Mouse (Mus musculus) hindbrain, embryonic 12.5 days (tissue): ENCODE data around the gene Atxn7l1. TPM values are rescaled to one million over a fixed set of nuclear protein-coding genes. Genes with fewer than 3 reads are reported as not detected.

Source experiments
- ATAC-seq: fragments of 200-750 bp; cut with Nextera tagmentation; 2 replicates; pipeline ENCODE4 v1.8.0; 2017; ENCODE audit warnings: moderate TSS enrichment; ENCODE audit not compliant: low FRiP score
- H3K27ac ChIP-seq: fragments of 300-500 bp; sonication (generic); 2 replicates; pipeline ENCODE4 v1.5.1; 2016; ENCODE audit warnings: mild to moderate bottlenecking
- H3K27me3 ChIP-seq: fragments of 300-500 bp; sonication (generic); 2 replicates; pipeline ENCODE4 v1.6.1; 2016; ENCODE audit warnings: mild to moderate bottlenecking
- H3K36me3 ChIP-seq: fragments of 300-500 bp; sonication (generic); 2 replicates; pipeline ENCODE4 v1.6.1; 2016; ENCODE audit warnings: mild to moderate bottlenecking
- H3K4me1 ChIP-seq: fragments of 300-500 bp; sonication (generic); 2 replicates; pipeline ENCODE4 v1.6.1; 2016
- H3K4me2 ChIP-seq: fragments of 300-500 bp; sonication (generic); replicated peaks from 2 replicates; pipeline ENCODE4 v1.6.1; 2016; ENCODE audit warnings: mild to moderate bottlenecking
- H3K4me3 ChIP-seq: fragments of 300-500 bp; sonication (generic); 2 replicates; pipeline ENCODE4 v1.5.1; 2016; ENCODE audit warnings: mild to moderate bottlenecking
- H3K9ac ChIP-seq: fragments of 300-500 bp; sonication (generic); 2 replicates; pipeline ENCODE4 v1.6.1; 2016; ENCODE audit warnings: mild to moderate bottlenecking, moderate library complexity
- H3K9me3 ChIP-seq: fragments of 300-500 bp; sonication (generic); replicated peaks from 2 replicates; pipeline ENCODE4 v1.6.1; 2016; ENCODE audit warnings: mild to moderate bottlenecking
- WGBS: fragments of 180-500 bp; shearing (Covaris S2); methylation state at CpG from one replicate; pipeline ENCODE4 v1.1.7; 2016; 5-methylcytosine and 5-hydroxymethylcytosine counted together
- polyA plus RNA-seq: library from polyadenylated mRNA; unstranded; fragments of >200 nt; fragmentation: Nextera tagmentation; extraction: Ambion mirVana; gene quantifications from 2 replicates; pipeline ENCODE4 v1.2.1, GENCODE M21; 2016

The Atxn7l1 gene
- polyA plus RNA-seq, 1 experiment from 2014 or later, result 18.4 TPM

- WGBS, result 73% methylated on average over 4 of the region's 4 CpGs
- peak; percentile 18; the same call in 1 of the 2 replicates for ATAC-seq
- no peak overlapping the region for H3K4me3 ChIP-seq
- peaks cover 60% of the 10 kb centered on the region for H3K4me1 ChIP-seq
- H3K27me3 ChIP-seq, result no peaks in the 10 kb centered on the region
- H3K36me3 ChIP-seq, result 0 out of 2 replicates have a peak, but pooled peaks cover 4% of the 10 kb centered on the region
- H3K9me3 ChIP-seq, result no peaks in the 10 kb centered on the region
- H3K4me2 ChIP-seq, result no peak overlapping the region
- peak overlapping the region; percentile 49; the same call in 1 of the 2 replicates for H3K27ac ChIP-seq
- no peak overlapping the region for H3K9ac ChIP-seq
These were observed 98.0 kb downstream of the Atxn7l1 start for GRCm38 (mm10) chr12:33245455-33245854.

- H3K4me3 ChIP-seq, result no peak overlapping the region
- no peaks in the 10 kb centered on the region for H3K27me3 ChIP-seq
- no peak overlapping the region for H3K27ac ChIP-seq
- peaks cover 63% of the 10 kb centered on the region for H3K4me1 ChIP-seq
- no peak overlapping the region for H3K4me2 ChIP-seq
- 53% methylated on average over 8 of the region's 8 CpGs for WGBS
- no peaks in the 10 kb centered on the region for H3K9me3 ChIP-seq
- ATAC-seq, result peak; percentile 24; the same call in 1 of the 2 replicates
- no peak overlapping the region for H3K9ac ChIP-seq
- 0 out of 2 replicates have a peak, but pooled peaks cover 4% of the 10 kb centered on the region for H3K36me3 ChIP-seq
These were observed 99.4 kb downstream of the Atxn7l1 start for GRCm38 (mm10) chr12:33246878-33247277.

GRCm38 (mm10) chr12:33250197-33250596 is 102.7 kb downstream of the Atxn7l1 start:
- no peak overlapping the region for H3K4me3 ChIP-seq
- no peaks in the 10 kb centered on the region for H3K9me3 ChIP-seq
- 0 out of 2 replicates have a peak, but pooled peaks cover 4% of the 10 kb centered on the region for H3K36me3 ChIP-seq
- ATAC-seq, result no peak
- H3K27me3 ChIP-seq, result no peaks in the 10 kb centered on the region
- no peak overlapping the region for H3K4me2 ChIP-seq
- WGBS, result 95% methylated on average over 6 of the region's 6 CpGs
- peaks cover 49% of the 10 kb centered on the region for H3K4me1 ChIP-seq
- H3K27ac ChIP-seq, result no peak overlapping the region
- H3K9ac ChIP-seq, result no peak overlapping the region

GRCm38 (mm10) chr12:33251399-33251798 is 103.9 kb downstream of the Atxn7l1 start:
- Histone ChIP-seq H3K27me3 (no peaks in the 10 kb centered on the region), H3K36me3 (0 out of 2 replicates have a peak, but pooled peaks cover 4% of the 10 kb centered on the region), H3K4me3 (no peak overlapping the region), H3K9me3 (no peaks in the 10 kb centered on the region), H3K27ac (no peak overlapping the region), H3K4me1 (peaks cover 37% of the 10 kb centered on the region), H3K4me2 (no peak overlapping the region), H3K9ac (no peak overlapping the region)
- 65% methylated on average over 8 of the region's 8 CpGs for WGBS
- no peak for ATAC-seq

DNA sequence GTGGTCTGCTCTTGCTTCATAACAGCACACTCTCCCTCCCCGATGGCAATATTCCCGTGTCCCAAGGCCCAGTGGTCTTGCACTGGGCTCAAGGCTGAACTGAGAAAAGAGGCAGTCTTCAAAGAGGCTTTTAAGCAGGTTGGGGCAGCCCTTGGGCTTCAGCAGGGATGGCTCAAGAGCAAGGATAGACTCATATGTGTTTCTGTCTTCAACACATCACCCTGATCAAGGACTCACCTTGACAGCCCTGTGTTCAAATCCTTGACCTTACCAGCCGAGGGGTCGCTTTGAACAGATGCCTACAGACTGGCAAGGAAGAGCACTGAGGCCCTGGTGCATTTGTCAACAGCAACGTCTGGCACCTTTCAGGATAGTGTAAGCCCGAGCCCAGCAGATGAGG is 105.1 kb downstream of the Atxn7l1 start:
- Histone ChIP-seq H3K9ac (no peak overlapping the region), H3K4me3 (no peak overlapping the region), H3K27me3 (no peaks in the 10 kb centered on the region), H3K4me2 (no peak overlapping the region), H3K36me3 (0 out of 2 replicates have a peak, but pooled peaks cover 4% of the 10 kb centered on the region), H3K4me1 (peaks cover 27% of the 10 kb centered on the region), H3K9me3 (no peaks in the 10 kb centered on the region), H3K27ac (no peak overlapping the region)
- WGBS, result 79% methylated on average over 6 of the region's 6 CpGs
- no peak for ATAC-seq

DNA sequence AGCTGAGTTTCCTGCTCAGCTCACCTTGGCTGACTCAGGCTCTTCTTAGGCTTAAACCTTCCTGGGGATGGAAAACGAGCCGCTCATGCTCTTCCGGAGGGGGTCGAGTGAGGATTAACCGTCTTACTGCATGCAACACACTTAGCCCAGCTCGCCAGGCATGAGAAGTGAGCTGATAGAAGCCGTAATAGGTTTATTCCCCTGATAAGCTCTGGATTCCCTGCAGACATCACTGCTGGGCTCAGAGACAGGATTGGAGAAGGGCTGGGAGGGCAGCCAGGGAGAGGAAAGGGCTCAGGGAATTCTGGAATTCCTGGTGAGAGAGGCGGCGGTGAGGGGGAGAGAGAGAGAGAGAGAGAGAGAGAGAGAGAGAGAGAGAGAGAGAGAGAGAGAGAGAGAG is 105.7 kb downstream of the Atxn7l1 start:
- WGBS, result 56% methylated on average over 9 of the region's 9 CpGs
- no peaks in the 10 kb centered on the region for H3K9me3 ChIP-seq

DNA sequence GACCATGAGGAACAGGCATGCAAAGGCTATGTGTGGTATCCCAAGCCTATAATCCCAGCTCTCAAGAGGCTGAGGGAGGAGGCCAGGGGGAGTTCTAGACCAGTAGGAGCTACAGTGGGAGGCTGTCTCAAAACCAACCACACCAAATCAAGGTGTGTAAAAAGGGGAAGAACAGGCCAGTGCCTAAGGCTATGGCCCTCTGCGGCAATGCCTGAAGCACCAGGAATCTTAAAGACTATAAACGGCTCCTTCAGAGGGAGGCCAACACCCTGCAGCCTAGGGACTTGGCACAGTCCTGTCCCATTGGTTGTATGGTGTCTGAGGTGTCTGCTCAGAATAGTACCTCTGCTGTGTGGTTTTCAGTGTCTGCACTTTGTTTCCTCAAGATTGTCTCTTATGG is 107.8 kb downstream of the Atxn7l1 start:
- no peak overlapping the region for H3K4me2 ChIP-seq
- no peak overlapping the region for H3K4me3 ChIP-seq
- no peak for ATAC-seq
- no peak overlapping the region for H3K27ac ChIP-seq
- no peak overlapping the region for H3K9ac ChIP-seq
- no peaks in the 10 kb centered on the region for H3K9me3 ChIP-seq
- peaks cover 18% of the 10 kb centered on the region for H3K4me1 ChIP-seq
- H3K27me3 ChIP-seq, result no peaks in the 10 kb centered on the region
- 85% methylated on average over 2 of the region's 2 CpGs for WGBS
- H3K36me3 ChIP-seq, result 0 out of 2 replicates have a peak, but pooled peaks cover under 1% of the 10 kb centered on the region

More for the DNA sequence above, 105.7 kb downstream of the Atxn7l1 start:
- H3K27me3 ChIP-seq, result no peaks in the 10 kb centered on the region
- no peak for ATAC-seq
- 0 out of 2 replicates have a peak, but pooled peaks cover 4% of the 10 kb centered on the region for H3K36me3 ChIP-seq
- H3K4me2 ChIP-seq, result no peak overlapping the region
- H3K9ac ChIP-seq, result no peak overlapping the region
- no peak overlapping the region for H3K27ac ChIP-seq
- peaks cover 22% of the 10 kb centered on the region for H3K4me1 ChIP-seq
- no peak overlapping the region for H3K4me3 ChIP-seq

- no peak overlapping the region for H3K4me3 ChIP-seq
- 97% methylated on average over 6 of the region's 6 CpGs for WGBS
- H3K4me2 ChIP-seq, result no peak overlapping the region
- H3K4me1 ChIP-seq, result peaks cover 16% of the 10 kb centered on the region
- H3K9me3 ChIP-seq, result no peaks in the 10 kb centered on the region
- no peak overlapping the region for H3K27ac ChIP-seq
- no peaks in the 10 kb centered on the region for H3K36me3 ChIP-seq
- ATAC-seq, result no peak
- H3K27me3 ChIP-seq, result no peaks in the 10 kb centered on the region
- H3K9ac ChIP-seq, result no peak overlapping the region
These were observed 108.9 kb downstream of the Atxn7l1 start for GRCm38 (mm10) chr12:33256426-33256825.

- no peaks in the 10 kb centered on the region for H3K36me3 ChIP-seq
- no peaks in the 10 kb centered on the region for H3K4me1 ChIP-seq
- no peak overlapping the region for H3K4me2 ChIP-seq
- H3K4me3 ChIP-seq, result no peak overlapping the region
- H3K9me3 ChIP-seq, result no peaks in the 10 kb centered on the region
- 87% methylated on average over 5 of the region's 5 CpGs for WGBS
- no peak for ATAC-seq
- H3K9ac ChIP-seq, result no peak overlapping the region
- no peaks in the 10 kb centered on the region for H3K27me3 ChIP-seq
- H3K27ac ChIP-seq, result no peak overlapping the region
These were observed 111.6 kb downstream of the Atxn7l1 start for GRCm38 (mm10) chr12:33258995-33259529.

DNA sequence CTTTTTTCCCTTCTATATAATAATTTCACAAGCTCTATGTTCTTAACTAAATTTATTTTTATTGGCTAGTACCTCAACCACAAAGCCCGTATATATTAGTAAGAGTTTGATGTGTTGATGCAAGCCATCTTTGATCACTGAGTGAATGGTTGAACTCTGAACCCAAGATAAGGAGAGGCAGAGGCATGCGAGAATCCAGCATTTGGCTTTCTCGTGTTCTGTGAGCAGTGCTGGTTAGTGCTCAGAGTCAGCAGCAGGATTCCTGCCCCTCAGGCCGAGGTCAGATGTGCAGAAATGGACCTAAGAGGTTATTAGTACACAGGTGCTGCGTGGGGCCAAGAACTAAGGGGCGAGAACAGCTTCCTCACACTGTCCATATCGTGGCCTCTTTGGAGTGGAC is 113.1 kb downstream of the Atxn7l1 start:
- ATAC-seq, result no peak
- Histone ChIP-seq H3K36me3 (no peaks in the 10 kb centered on the region), H3K27me3 (no peaks in the 10 kb centered on the region), H3K9ac (no peak overlapping the region), H3K4me1 (no peaks in the 10 kb centered on the region), H3K4me2 (no peak overlapping the region), H3K9me3 (no peaks in the 10 kb centered on the region), H3K27ac (no peak overlapping the region), H3K4me3 (no peak overlapping the region)
- WGBS, result 81% methylated on average over 7 of the region's 7 CpGs

- Histone ChIP-seq H3K4me1 (no peaks in the 10 kb centered on the region), H3K4me3 (no peak overlapping the region), H3K36me3 (no peaks in the 10 kb centered on the region), H3K27ac (no peak overlapping the region), H3K9me3 (no peaks in the 10 kb centered on the region), H3K9ac (no peak overlapping the region), H3K27me3 (no peaks in the 10 kb centered on the region), H3K4me2 (no peak overlapping the region)
- ATAC-seq, result no peak
- WGBS, result 90% methylated on average over 11 of the region's 11 CpGs
These were observed 118.4 kb downstream of the Atxn7l1 start for GRCm38 (mm10) chr12:33265877-33266276.

- Histone ChIP-seq H3K4me1 (no peaks in the 10 kb centered on the region; the same call in 1 of the 2 replicates), H3K36me3 (no peaks in the 10 kb centered on the region), H3K9ac (no peak overlapping the region), H3K4me2 (no peak overlapping the region), H3K4me3 (no peak overlapping the region), H3K27ac (no peak overlapping the region), H3K27me3 (no peaks in the 10 kb centered on the region), H3K9me3 (no peaks in the 10 kb centered on the region)
- no peak for ATAC-seq
- 68% methylated on average over 4 of the region's 4 CpGs for WGBS
These were observed 120.5 kb downstream of the Atxn7l1 start for GRCm38 (mm10) chr12:33267965-33268364.

- Histone ChIP-seq H3K4me3 (no peak overlapping the region), H3K36me3 (no peaks in the 10 kb centered on the region), H3K27me3 (no peaks in the 10 kb centered on the region), H3K27ac (no peak overlapping the region), H3K9me3 (no peaks in the 10 kb centered on the region), H3K4me2 (no peak overlapping the region), H3K4me1 (no peaks in the 10 kb centered on the region; the same call in 1 of the 2 replicates), H3K9ac (no peak overlapping the region)
- 69% methylated on average over 5 of the region's 5 CpGs for WGBS
- no peak for ATAC-seq
These were observed 122.2 kb downstream of the Atxn7l1 start for GRCm38 (mm10) chr12:33269743-33270142.
